Mouse (Mus musculus) heart, adult 11 months (tissue): ENCODE results near the gene Syn1.
A peak's percentile ranks its signal among the peaks of the same experiment; 100 is the strongest.

Experiments
- DNase-seq: peaks from one replicate; pipeline ENCODE4 v3.0.0; 2022

Gene Syn1

GRCm38 (mm10) chrX:20862105-20863065 lies 58.4 kb downstream of the Syn1 start:
- DNase-seq: peak; percentile 93

GRCm38 (mm10) chrX:20861453-20862104 lies 59.2 kb downstream of the Syn1 start:
- peak; percentile 80 for DNase-seq

- peak; percentile 83 for DNase-seq
Measured at GRCm38 (mm10) chrX:20853794-20854193, 67.0 kb downstream of the Syn1 start.

- peak; percentile 100 for DNase-seq
Measured at GRCm38 (mm10) chrX:20848256-20848984, 72.4 kb downstream of the Syn1 start.

GRCm38 (mm10) chrX:20847816-20848215 lies 73.0 kb downstream of the Syn1 start:
- DNase-seq: no peak

GRCm38 (mm10) chrX:20847232-20847631 lies 73.6 kb downstream of the Syn1 start:
- DNase-seq: no peak

GRCm38 (mm10) chrX:20828934-20829333 lies 91.9 kb downstream of the Syn1 start:
- peak; percentile 96 for DNase-seq

- DNase-seq: peak; percentile 94
Measured at GRCm38 (mm10) chrX:20819708-20820426, 100.9 kb downstream of the Syn1 start.

GRCm38 (mm10) chrX:20819204-20819628 lies 101.6 kb downstream of the Syn1 start:
- DNase-seq: peak; percentile 97

- peak; percentile 82 for DNase-seq
Measured at GRCm38 (mm10) chrX:20816974-20817373, 103.8 kb downstream of the Syn1 start.
